Mouse (Mus musculus): ENCODE data around the gene Pou2f3. TPM values are rescaled to one million over a fixed set of nuclear protein-coding genes. Genes with fewer than 3 reads are reported as not detected.
A peak's percentile ranks its signal among the peaks of the same experiment; 100 is the strongest.

Gene Pou2f3
- polyA plus RNA-seq, 1 experiment from 2014 or later, result 0.07 TPM

GRCm38 (mm10) chr9:43234496-43234895 lies 24.3 kb upstream of the Pou2f3 start:
- peak; percentile 89 for ATAC-seq (ENCODE audit: low read depth)

GRCm38 (mm10) chr9:43233515-43233914 lies 23.3 kb upstream of the Pou2f3 start:
- H3K9ac ChIP-seq (ENCODE audit: low read depth, low read length), result peak overlapping the region; percentile 32
- H3K4me2 ChIP-seq (ENCODE audit: low read depth, low read length), result 0 out of 2 replicates have a peak overlapping the region, but pooled peaks have one; percentile 52
- no peaks in the 10 kb centered on the region; the same call in none of the 2 replicates for H3K36me3 ChIP-seq (ENCODE audit: control insufficient read depth, insufficient read depth)
- peaks cover 85% of the 10 kb centered on the region for H3K4me1 ChIP-seq (ENCODE audit: control insufficient read depth, low read depth, low read length)
- H3K27ac ChIP-seq (ENCODE audit: low read length), result peak overlapping the region; percentile 73
- ATAC-seq (ENCODE audit: low read depth), result no peak
- no peaks in the 10 kb centered on the region for H3K9me3 ChIP-seq (replicated peaks; ENCODE audit: control insufficient read depth, low read length)
- H3K27me3 ChIP-seq (ENCODE audit: control insufficient read depth, insufficient read depth, low read depth, low read length), result no peaks in the 10 kb centered on the region
- WGBS (ENCODE audit: insufficient replicate concordance), result 86% methylated on average over 1 of the region's 1 CpGs
- H3K4me3 ChIP-seq (ENCODE audit: low read depth, low read length), result no peak overlapping the region

More at GRCm38 (mm10) chr9:43234496-43234895, 24.3 kb upstream of the Pou2f3 start:
- H3K4me1 ChIP-seq (ENCODE audit: control insufficient read depth, low read depth, low read length), result peaks cover 87% of the 10 kb centered on the region
- H3K4me3 ChIP-seq (ENCODE audit: low read depth, low read length), result peak overlapping the region; percentile 16
- peak overlapping the region; percentile 73 for H3K27ac ChIP-seq (ENCODE audit: low read length)
- no peaks in the 10 kb centered on the region for H3K9me3 ChIP-seq (replicated peaks; ENCODE audit: control insufficient read depth, low read length)
- H3K4me2 ChIP-seq (ENCODE audit: low read depth, low read length), result peak overlapping the region; percentile 52
- 18% methylated on average over 5 of the region's 5 CpGs for WGBS (ENCODE audit: insufficient replicate concordance)
- peak overlapping the region; percentile 32 for H3K9ac ChIP-seq (ENCODE audit: low read depth, low read length)
- H3K36me3 ChIP-seq (ENCODE audit: control insufficient read depth, insufficient read depth), result no peaks in the 10 kb centered on the region; the same call in none of the 2 replicates
- no peaks in the 10 kb centered on the region for H3K27me3 ChIP-seq (ENCODE audit: control insufficient read depth, insufficient read depth, low read depth, low read length)

- Histone ChIP-seq H3K4me3 (ENCODE audit: low read depth, low read length) (no peak overlapping the region), H3K9ac (ENCODE audit: low read depth, low read length) (no peak overlapping the region)
- WGBS (ENCODE audit: insufficient replicate concordance), result 70% methylated on average over 5 of the region's 5 CpGs
Observed at GRCm38 (mm10) chr9:43233044-43233443, 22.9 kb upstream of the Pou2f3 start.

GRCm38 (mm10) chr9:43232286-43232685 lies 22.1 kb upstream of the Pou2f3 start:
- Histone ChIP-seq H3K27ac (ENCODE audit: low read length) (peak overlapping the region; percentile 73), H3K36me3 (ENCODE audit: control insufficient read depth, insufficient read depth) (no peaks in the 10 kb centered on the region; the same call in none of the 2 replicates), H3K4me3 (ENCODE audit: low read depth, low read length) (no peak overlapping the region), H3K9ac (ENCODE audit: low read depth, low read length) (no peak overlapping the region), H3K9me3 (replicated peaks; ENCODE audit: control insufficient read depth, low read length) (no peaks in the 10 kb centered on the region), H3K4me2 (ENCODE audit: low read depth, low read length) (0 out of 2 replicates have a peak overlapping the region, but pooled peaks have one; percentile 1), H3K4me1 (ENCODE audit: control insufficient read depth, low read depth, low read length) (peaks cover 79% of the 10 kb centered on the region), H3K27me3 (ENCODE audit: control insufficient read depth, insufficient read depth, low read depth, low read length) (no peaks in the 10 kb centered on the region)
- 55% methylated on average over 5 of the region's 5 CpGs for WGBS (ENCODE audit: insufficient replicate concordance)
- ATAC-seq (ENCODE audit: low read depth), result no peak

More at GRCm38 (mm10) chr9:43233044-43233443, 22.9 kb upstream of the Pou2f3 start:
- peaks cover 81% of the 10 kb centered on the region for H3K4me1 ChIP-seq (ENCODE audit: control insufficient read depth, low read depth, low read length)
- no peak overlapping the region for H3K4me2 ChIP-seq (ENCODE audit: low read depth, low read length)
- no peak for ATAC-seq (ENCODE audit: low read depth)
- no peaks in the 10 kb centered on the region for H3K27me3 ChIP-seq (ENCODE audit: control insufficient read depth, insufficient read depth, low read depth, low read length)
- H3K36me3 ChIP-seq (ENCODE audit: control insufficient read depth, insufficient read depth), result no peaks in the 10 kb centered on the region; the same call in none of the 2 replicates
- H3K9me3 ChIP-seq (replicated peaks; ENCODE audit: control insufficient read depth, low read length), result no peaks in the 10 kb centered on the region
- peak overlapping the region; percentile 73 for H3K27ac ChIP-seq (ENCODE audit: low read length)

GRCm38 (mm10) chr9:43231805-43232204 lies 21.6 kb upstream of the Pou2f3 start:
- Histone ChIP-seq H3K27me3 (ENCODE audit: control insufficient read depth, insufficient read depth, low read depth, low read length) (no peaks in the 10 kb centered on the region), H3K4me1 (ENCODE audit: control insufficient read depth, low read depth, low read length) (peaks cover 79% of the 10 kb centered on the region), H3K4me3 (ENCODE audit: low read depth, low read length) (no peak overlapping the region), H3K4me2 (ENCODE audit: low read depth, low read length) (0 out of 2 replicates have a peak overlapping the region, but pooled peaks have one; percentile 1), H3K9ac (ENCODE audit: low read depth, low read length) (peak overlapping the region; percentile 1; the same call in 1 of the 2 replicates), H3K9me3 (replicated peaks; ENCODE audit: control insufficient read depth, low read length) (no peaks in the 10 kb centered on the region), H3K36me3 (ENCODE audit: control insufficient read depth, insufficient read depth) (no peaks in the 10 kb centered on the region; the same call in none of the 2 replicates), H3K27ac (ENCODE audit: low read length) (peak overlapping the region; percentile 73)
- ATAC-seq (ENCODE audit: low read depth), result peak; percentile 30
- 64% methylated on average over 4 of the region's 4 CpGs for WGBS (ENCODE audit: insufficient replicate concordance)

- no peaks in the 10 kb centered on the region for H3K27me3 ChIP-seq (ENCODE audit: control insufficient read depth, insufficient read depth, low read depth, low read length)
- no peak overlapping the region for H3K4me2 ChIP-seq (ENCODE audit: low read depth, low read length)
- H3K4me3 ChIP-seq (ENCODE audit: low read depth, low read length), result no peak overlapping the region
- 77% methylated on average over 4 of the region's 4 CpGs for WGBS (ENCODE audit: insufficient replicate concordance)
- H3K4me1 ChIP-seq (ENCODE audit: control insufficient read depth, low read depth, low read length), result peaks cover 77% of the 10 kb centered on the region
- no peaks in the 10 kb centered on the region; the same call in none of the 2 replicates for H3K36me3 ChIP-seq (ENCODE audit: control insufficient read depth, insufficient read depth)
- no peak for ATAC-seq (ENCODE audit: low read depth)
- no peak overlapping the region for H3K9ac ChIP-seq (ENCODE audit: low read depth, low read length)
- no peaks in the 10 kb centered on the region for H3K9me3 ChIP-seq (replicated peaks; ENCODE audit: control insufficient read depth, low read length)
- H3K27ac ChIP-seq (ENCODE audit: low read length), result peak overlapping the region; percentile 26; the same call in 1 of the 2 replicates
Observed at GRCm38 (mm10) chr9:43230886-43231285, 20.7 kb upstream of the Pou2f3 start.

- ATAC-seq (ENCODE audit: low read depth), result no peak
- H3K9me3 ChIP-seq (replicated peaks; ENCODE audit: control insufficient read depth, low read length), result no peaks in the 10 kb centered on the region
- peaks cover 77% of the 10 kb centered on the region for H3K4me1 ChIP-seq (ENCODE audit: control insufficient read depth, low read depth, low read length)
- H3K4me2 ChIP-seq (ENCODE audit: low read depth, low read length), result no peak overlapping the region
- 78% methylated on average over 7 of the region's 7 CpGs for WGBS (ENCODE audit: insufficient replicate concordance)
- H3K27ac ChIP-seq (ENCODE audit: low read length), result no peak overlapping the region
- H3K27me3 ChIP-seq (ENCODE audit: control insufficient read depth, insufficient read depth, low read depth, low read length), result no peaks in the 10 kb centered on the region
- H3K36me3 ChIP-seq (ENCODE audit: control insufficient read depth, insufficient read depth), result no peaks in the 10 kb centered on the region; the same call in 1 of the 2 replicates
- H3K4me3 ChIP-seq (ENCODE audit: low read depth, low read length), result no peak overlapping the region
- no peak overlapping the region for H3K9ac ChIP-seq (ENCODE audit: low read depth, low read length)
Observed at GRCm38 (mm10) chr9:43229962-43230361, 19.8 kb upstream of the Pou2f3 start.

- peaks cover 77% of the 10 kb centered on the region for H3K4me1 ChIP-seq (ENCODE audit: control insufficient read depth, low read depth, low read length)
- H3K9me3 ChIP-seq (replicated peaks; ENCODE audit: control insufficient read depth, low read length), result no peaks in the 10 kb centered on the region
- ATAC-seq (ENCODE audit: low read depth), result no peak
- H3K9ac ChIP-seq (ENCODE audit: low read depth, low read length), result no peak overlapping the region
- H3K27ac ChIP-seq (ENCODE audit: low read length), result no peak overlapping the region
- H3K27me3 ChIP-seq (ENCODE audit: control insufficient read depth, insufficient read depth, low read depth, low read length), result no peaks in the 10 kb centered on the region
- no peaks in the 10 kb centered on the region; the same call in 1 of the 2 replicates for H3K36me3 ChIP-seq (ENCODE audit: control insufficient read depth, insufficient read depth)
- no peak overlapping the region for H3K4me2 ChIP-seq (ENCODE audit: low read depth, low read length)
- no peak overlapping the region for H3K4me3 ChIP-seq (ENCODE audit: low read depth, low read length)
- 85% methylated on average over 10 of the region's 10 CpGs for WGBS (ENCODE audit: insufficient replicate concordance)
Observed at GRCm38 (mm10) chr9:43229398-43229895, 19.3 kb upstream of the Pou2f3 start.

- ATAC-seq (ENCODE audit: low read depth), result no peak
- peaks cover 3% of the 10 kb centered on the region for H3K36me3 ChIP-seq (ENCODE audit: control insufficient read depth, insufficient read depth)
- peaks cover 77% of the 10 kb centered on the region for H3K4me1 ChIP-seq (ENCODE audit: control insufficient read depth, low read depth, low read length)
- no peaks in the 10 kb centered on the region for H3K27me3 ChIP-seq (ENCODE audit: control insufficient read depth, insufficient read depth, low read depth, low read length)
- no peak overlapping the region for H3K27ac ChIP-seq (ENCODE audit: low read length)
- H3K9ac ChIP-seq (ENCODE audit: low read depth, low read length), result no peak overlapping the region
- no peak overlapping the region for H3K4me2 ChIP-seq (ENCODE audit: low read depth, low read length)
- H3K4me3 ChIP-seq (ENCODE audit: low read depth, low read length), result no peak overlapping the region
- no peaks in the 10 kb centered on the region for H3K9me3 ChIP-seq (replicated peaks; ENCODE audit: control insufficient read depth, low read length)
- 83% methylated on average over 2 of the region's 2 CpGs for WGBS (ENCODE audit: insufficient replicate concordance)
Observed at GRCm38 (mm10) chr9:43228745-43229144, 18.6 kb upstream of the Pou2f3 start.
